Mouse (Mus musculus): ENCODE measurements around the gene Ltbp4. TPM values are rescaled to one million over a fixed set of nuclear protein-coding genes. Genes with fewer than 3 reads are reported as not detected.

The Ltbp4 gene
- polyA plus RNA-seq, 1 experiment from 2014 or later: 81.0 TPM

GRCm38 (mm10) chr7:27259271-27259721, 78.2 kb downstream of the Ltbp4 start:
- Histone ChIP-seq H3K4me2 (replicated peaks; ENCODE audit: low read depth) (peak overlapping the region; percentile 72), H3K36me3 (ENCODE audit: control insufficient read depth, insufficient read depth, low read length) (0 out of 2 replicates have a peak, but pooled peaks cover 2% of the 10 kb centered on the region), H3K9ac (ENCODE audit: low read length) (peak overlapping the region; percentile 92), H3K4me1 (replicated peaks; ENCODE audit: control insufficient read depth, insufficient read depth) (0 out of 2 replicates have a peak, but pooled peaks cover 2% of the 10 kb centered on the region), H3K9me3 (ENCODE audit: control insufficient read depth, low read length) (no peaks in the 10 kb centered on the region), H3K27me3 (ENCODE audit: control insufficient read depth, insufficient read depth, low read length) (no peaks in the 10 kb centered on the region), H3K27ac (replicated peaks) (peak overlapping the region; percentile 87), H3K4me3 (ENCODE audit: low read depth, low read length) (peak overlapping the region; percentile 81)
- ATAC-seq (ENCODE audit: low FRiP score, low TSS enrichment) (no peak), DNase-seq (ENCODE audit: low spot score) (peak; percentile 28)
- whole genome bisulfite sequencing: 6% methylated on average over 9 of the region's 9 CpGs
- TF ChIP-seq EP300 (optimal IDR thresholded peaks at IDR 0.05) (no peak), CTCF (IDR thresholded peaks at IDR 0.05; ENCODE audit: low read depth) (no peak)

- H3K4me3 ChIP-seq (ENCODE audit: low read depth, low read length): peak within 1 kb of the TSS; percentile 81
- under 1% methylated on average over 39 of the region's 47 CpGs for WGBS
Measured at GRCm38 (mm10) chr7:27258205-27258899, 79.1 kb downstream of the Ltbp4 start, which contains the start of gene Numbl. Gene Numbl, plus strand, starts transcription at chr7:27258433.

GRCm38 (mm10) chr7:27257852-27258204, 79.7 kb downstream of the Ltbp4 start:
- ATAC-seq (ENCODE audit: low FRiP score, low TSS enrichment): no peak
- TF ChIP-seq EP300 (optimal IDR thresholded peaks at IDR 0.05) (no peak), CTCF (IDR thresholded peaks at IDR 0.05; ENCODE audit: low read depth) (no peak)
- Histone ChIP-seq H3K9ac (ENCODE audit: low read length) (peak overlapping the region; percentile 58), H3K4me1 (replicated peaks; ENCODE audit: control insufficient read depth, insufficient read depth) (0 out of 2 replicates have a peak, but pooled peaks cover 2% of the 10 kb centered on the region), H3K4me3 (ENCODE audit: low read depth, low read length) (peak overlapping the region; percentile 81), H3K27me3 (ENCODE audit: control insufficient read depth, insufficient read depth, low read length) (no peaks in the 10 kb centered on the region), H3K4me2 (replicated peaks; ENCODE audit: low read depth) (peak overlapping the region; percentile 72), H3K27ac (replicated peaks) (peak overlapping the region; percentile 87), H3K36me3 (ENCODE audit: control insufficient read depth, insufficient read depth, low read length) (no peaks in the 10 kb centered on the region), H3K9me3 (ENCODE audit: control insufficient read depth, low read length) (no peaks in the 10 kb centered on the region)
- peak; percentile 32 for DNase-seq (ENCODE audit: low spot score)
- 15% methylated on average over 2 of the region's 6 CpGs for WGBS

More at GRCm38 (mm10) chr7:27258205-27258899, 79.1 kb downstream of the Ltbp4 start, which contains the start of gene Numbl:
- TF ChIP-seq CTCF (IDR thresholded peaks at IDR 0.05; ENCODE audit: low read depth): no peak
- TF ChIP-seq EP300 (optimal IDR thresholded peaks at IDR 0.05): no peak
- DNase-seq (ENCODE audit: low spot score) (peak; percentile 98), ATAC-seq (ENCODE audit: low FRiP score, low TSS enrichment) (peak; percentile 86)
- H3K4me1 ChIP-seq (replicated peaks; ENCODE audit: control insufficient read depth, insufficient read depth): 0 out of 2 replicates have a peak, but pooled peaks cover 2% of the 10 kb centered on the region
- H3K4me2 ChIP-seq (replicated peaks; ENCODE audit: low read depth): peak within 1 kb of the TSS; percentile 72
- peak within 1 kb of the TSS; percentile 87 for H3K27ac ChIP-seq (replicated peaks)
- H3K9me3 ChIP-seq (ENCODE audit: control insufficient read depth, low read length): no peaks in the 10 kb centered on the region
- H3K36me3 ChIP-seq (ENCODE audit: control insufficient read depth, insufficient read depth, low read length): 0 out of 2 replicates have a peak, but pooled peaks cover 2% of the 10 kb centered on the region
- H3K9ac ChIP-seq (ENCODE audit: low read length): peak within 1 kb of the TSS; percentile 92
- H3K27me3 ChIP-seq (ENCODE audit: control insufficient read depth, insufficient read depth, low read length): no peaks in the 10 kb centered on the region

- H3K4me1 ChIP-seq (replicated peaks; ENCODE audit: control insufficient read depth, insufficient read depth): 0 out of 2 replicates have a peak, but pooled peaks cover 2% of the 10 kb centered on the region
- DNase-seq (ENCODE audit: low spot score) (peak; percentile 61), ATAC-seq (ENCODE audit: low FRiP score, low TSS enrichment) (no peak; the same call in 1 of the 2 replicates)
- no peaks in the 10 kb centered on the region for H3K9me3 ChIP-seq (ENCODE audit: control insufficient read depth, low read length)
- H3K4me2 ChIP-seq (replicated peaks; ENCODE audit: low read depth): peak overlapping the region; percentile 72
- peak overlapping the region; percentile 31; the same call in 1 of the 2 replicates for H3K9ac ChIP-seq (ENCODE audit: low read length)
- no peaks in the 10 kb centered on the region for H3K27me3 ChIP-seq (ENCODE audit: control insufficient read depth, insufficient read depth, low read length)
- peak overlapping the region; percentile 87 for H3K27ac ChIP-seq (replicated peaks)
- peak overlapping the region; percentile 81 for H3K4me3 ChIP-seq (ENCODE audit: low read depth, low read length)
- TF ChIP-seq CTCF (IDR thresholded peaks at IDR 0.05; ENCODE audit: low read depth) (0 out of 2 replicates have a peak, but pooled peaks have one; percentile 5), EP300 (optimal IDR thresholded peaks at IDR 0.05) (no peak)
- 27% methylated on average over 27 of the region's 27 CpGs for WGBS
- no peaks in the 10 kb centered on the region for H3K36me3 ChIP-seq (ENCODE audit: control insufficient read depth, insufficient read depth, low read length)
Measured at GRCm38 (mm10) chr7:27257046-27257851, 80.2 kb downstream of the Ltbp4 start.

GRCm38 (mm10) chr7:27255721-27256120, 81.8 kb downstream of the Ltbp4 start:
- H3K9ac ChIP-seq (ENCODE audit: low read length): no peak overlapping the region
- WGBS: 68% methylated on average over 3 of the region's 3 CpGs
- DNase-seq (ENCODE audit: low spot score): peak; percentile 55

More at GRCm38 (mm10) chr7:27255721-27256120, 81.8 kb downstream of the Ltbp4 start:
- H3K27me3 ChIP-seq (ENCODE audit: control insufficient read depth, insufficient read depth, low read length): no peaks in the 10 kb centered on the region
- no peak overlapping the region for H3K4me2 ChIP-seq (replicated peaks; ENCODE audit: low read depth)
- H3K4me1 ChIP-seq (replicated peaks; ENCODE audit: control insufficient read depth, insufficient read depth): 0 out of 2 replicates have a peak, but pooled peaks cover 2% of the 10 kb centered on the region
- peak; percentile 76 for TF ChIP-seq CTCF (IDR thresholded peaks at IDR 0.05; ENCODE audit: low read depth)
- no peak for TF ChIP-seq EP300 (optimal IDR thresholded peaks at IDR 0.05)
- no peaks in the 10 kb centered on the region for H3K9me3 ChIP-seq (ENCODE audit: control insufficient read depth, low read length)
- no peak for ATAC-seq (ENCODE audit: low FRiP score, low TSS enrichment)
- no peak overlapping the region for H3K4me3 ChIP-seq (ENCODE audit: low read depth, low read length)
- no peaks in the 10 kb centered on the region for H3K36me3 ChIP-seq (ENCODE audit: control insufficient read depth, insufficient read depth, low read length)
- no peak overlapping the region for H3K27ac ChIP-seq (replicated peaks)

Other genes with a start within 250 kb of the Ltbp4 start
- gene Cyp2f2, start 217.8 kb downstream of the Ltbp4 start, polyA plus RNA-seq (2015; fragmentation: Nextera tagmentation; extraction: Ambion mirVana): 108 and 155 TPM in 2 replicates
- gene Cyp2t4, start 184.0 kb downstream of the Ltbp4 start, polyA plus RNA-seq (2015; fragmentation: Nextera tagmentation; extraction: Ambion mirVana): 0.11 TPM in 1 of 2 replicates, not detected in the other
- gene Egln2, start 170.9 kb downstream of the Ltbp4 start, polyA plus RNA-seq (2015; fragmentation: Nextera tagmentation; extraction: Ambion mirVana): 51.0 and 53.4 TPM in 2 replicates
- 70.7 and 72.2 TPM in 2 replicates for gene Rab4b, start 158.8 kb downstream of the Ltbp4 start, polyA plus RNA-seq (2015; fragmentation: Nextera tagmentation; extraction: Ambion mirVana)
- gene Gm21983, start 156.6 kb downstream of the Ltbp4 start, polyA plus RNA-seq (2015; fragmentation: Nextera tagmentation; extraction: Ambion mirVana): not detected in 2 replicates
- 7.3 and 8.7 TPM in 2 replicates for gene Mia, start 156.5 kb downstream of the Ltbp4 start, polyA plus RNA-seq (2015; fragmentation: Nextera tagmentation; extraction: Ambion mirVana)
- gene BC024978, start 141.9 kb downstream of the Ltbp4 start, polyA plus RNA-seq (2015; fragmentation: Nextera tagmentation; extraction: Ambion mirVana): 1.7 and 1.8 TPM in 2 replicates
- gene Snrpa, start 141.4 kb downstream of the Ltbp4 start, polyA plus RNA-seq (2015; fragmentation: Nextera tagmentation; extraction: Ambion mirVana): 82.2 and 82.7 TPM in 2 replicates
- 11.6 and 12.2 TPM in 2 replicates for gene Itpkc, start 109.0 kb downstream of the Ltbp4 start, polyA plus RNA-seq (2015; fragmentation: Nextera tagmentation; extraction: Ambion mirVana)
- 25.0 and 26.6 TPM in 2 replicates for gene Coq8b, start 104.7 kb downstream of the Ltbp4 start, polyA plus RNA-seq (2015; fragmentation: Nextera tagmentation; extraction: Ambion mirVana)
- gene Numbl, start 79.3 kb downstream of the Ltbp4 start, polyA plus RNA-seq (2015; fragmentation: Nextera tagmentation; extraction: Ambion mirVana): 12.8 and 14.6 TPM in 2 replicates
- gene Shkbp1, start 18.3 kb upstream of the Ltbp4 start, polyA plus RNA-seq (2015; fragmentation: Nextera tagmentation; extraction: Ambion mirVana): 26.3 and 27.3 TPM in 2 replicates
- 0.28 and 0.57 TPM in 2 replicates for gene Gm20479, start 19.7 kb upstream of the Ltbp4 start, polyA plus RNA-seq (2015; fragmentation: Nextera tagmentation; extraction: Ambion mirVana)
- gene Sptbn4, start 110.0 kb upstream of the Ltbp4 start, polyA plus RNA-seq (2015; fragmentation: Nextera tagmentation; extraction: Ambion mirVana): 0.24 and 0.25 TPM in 2 replicates
- gene Blvrb, start 110.3 kb upstream of the Ltbp4 start, polyA plus RNA-seq (2015; fragmentation: Nextera tagmentation; extraction: Ambion mirVana): 97.3 and 103 TPM in 2 replicates
- 23.9 and 25.2 TPM in 2 replicates for gene Sertad3, start 136.1 kb upstream of the Ltbp4 start, polyA plus RNA-seq (2015; fragmentation: Nextera tagmentation; extraction: Ambion mirVana)
- 50.0 and 53.0 TPM in 2 replicates for gene Sertad1, start 149.2 kb upstream of the Ltbp4 start, polyA plus RNA-seq (2015; fragmentation: Nextera tagmentation; extraction: Ambion mirVana)
- 2.1 and 2.2 TPM in 2 replicates for gene Prx, start 161.6 kb upstream of the Ltbp4 start, polyA plus RNA-seq (2015; fragmentation: Nextera tagmentation; extraction: Ambion mirVana)
- 0.23 and 0.39 TPM in 2 replicates for gene Hipk4, start 185.6 kb upstream of the Ltbp4 start, polyA plus RNA-seq (2015; fragmentation: Nextera tagmentation; extraction: Ambion mirVana)
- gene Pld3, start 215.5 kb upstream of the Ltbp4 start, polyA plus RNA-seq (2015; fragmentation: Nextera tagmentation; extraction: Ambion mirVana): 117 and 128 TPM in 2 replicates
- gene 2310022A10Rik, start 215.5 kb upstream of the Ltbp4 start, polyA plus RNA-seq (2015; fragmentation: Nextera tagmentation; extraction: Ambion mirVana): 11.4 TPM in 2 replicates